Mouse (Mus musculus) thymus, adult 2 months (tissue): ENCODE results near the gene Ankrd9. TPM values are rescaled to one million over a fixed set of nuclear protein-coding genes. Genes with fewer than 3 reads are reported as not detected.

Source experiments
- DNase-seq: peaks from one replicate; pipeline ENCODE4 v3.0.0; 2021
- H3K27ac ChIP-seq: fragments of 200-500 bp; 2 replicates; pipeline ENCODE4 v1.5.1; 2012; ENCODE audit warnings: low read length, control low read depth; ENCODE audit not compliant: control insufficient read depth, insufficient read depth
- H3K27me3 ChIP-seq: fragments of 200-500 bp; 2 replicates; pipeline ENCODE4 v1.6.1; 2012; ENCODE audit warnings: mild to moderate bottlenecking, low read length, moderate library complexity, mixed read lengths; ENCODE audit not compliant: control insufficient read depth, insufficient read depth
- H3K36me3 ChIP-seq: fragments of 200-500 bp; 2 replicates; pipeline ENCODE4 v1.6.1; 2012; ENCODE audit warnings: mild to moderate bottlenecking, low read length, moderate library complexity; ENCODE audit not compliant: control insufficient read depth, insufficient read depth
- H3K4me1 ChIP-seq: fragments of 200-500 bp; replicated peaks from 2 replicates; pipeline ENCODE4 v1.6.1; 2012; ENCODE audit warnings: low read length; ENCODE audit not compliant: control insufficient read depth, insufficient read depth
- H3K4me3 ChIP-seq: fragments of 200-500 bp; 2 replicates; pipeline ENCODE4 v1.5.1; 2012; ENCODE audit warnings: mild to moderate bottlenecking, low read length, control low read depth, moderate library complexity; ENCODE audit not compliant: control insufficient read depth, insufficient read depth
- CTCF ChIP-seq: fragments of 200-500 bp; IDR thresholded peaks from 2 replicates; pipeline ENCODE4 v1.5.1; 2012; ENCODE audit warnings: mild to moderate bottlenecking, control low read depth, low read length, moderate library complexity, borderline replicate concordance; ENCODE audit not compliant: control insufficient read depth, poor library complexity, insufficient read depth; ENCODE audit errors: extremely low read depth
- POLR2A ChIP-seq: fragments of 200-500 bp; IDR thresholded peaks from 2 replicates; pipeline ENCODE4 v1.6.1; 2012; ENCODE audit warnings: mild to moderate bottlenecking, low read length, control low read depth, moderate library complexity; ENCODE audit not compliant: control insufficient read depth, poor library complexity, insufficient read depth; ENCODE audit errors: extremely low read depth
- WGBS: fragments of 180-500 bp; shearing (Covaris S2); methylation state at CpG from one replicate; pipeline ENCODE4 v1.1.7; 2018; 5-methylcytosine and 5-hydroxymethylcytosine counted together
- polyA plus RNA-seq: library from polyadenylated mRNA; depleted of rRNA; stranded (reverse); fragments of >200 nt; gene quantifications from 2 replicates; pipeline ENCODE4 v1.2.3, GENCODE M21; 2012

Ankrd9 gene
- polyA plus RNA-seq, 1 experiment = 32.6 TPM

GRCm38 (mm10) chr12:110952628-110953385 is 26.0 kb downstream of the Ankrd9 start:
- DNase-seq = no peak
- no peaks in the 10 kb centered on the region; the same call in 1 of the 2 replicates for H3K36me3 ChIP-seq
- 97% methylated on average over 6 of the region's 6 CpGs for WGBS
- no peak overlapping the region for H3K27ac ChIP-seq
- no peaks in the 10 kb centered on the region for H3K4me1 ChIP-seq
- no peak overlapping the region for H3K4me3 ChIP-seq
- TF ChIP-seq CTCF (no peak), POLR2A (no peak)
- no peaks in the 10 kb centered on the region for H3K27me3 ChIP-seq

GRCm38 (mm10) chr12:110951236-110951635 is 27.6 kb downstream of the Ankrd9 start:
- Histone ChIP-seq H3K27ac (no peak overlapping the region), H3K36me3 (no peaks in the 10 kb centered on the region; the same call in 1 of the 2 replicates), H3K27me3 (no peaks in the 10 kb centered on the region), H3K4me3 (no peak overlapping the region), H3K4me1 (no peaks in the 10 kb centered on the region)
- DNase-seq = no peak
- TF ChIP-seq POLR2A (no peak), CTCF (no peak)
- 88% methylated on average over 7 of the region's 7 CpGs for WGBS

GRCm38 (mm10) chr12:110950151-110950550 is 28.7 kb downstream of the Ankrd9 start:
- H3K4me1 ChIP-seq = no peaks in the 10 kb centered on the region
- WGBS = 93% methylated on average over 4 of the region's 4 CpGs
- no peaks in the 10 kb centered on the region; the same call in 1 of the 2 replicates for H3K36me3 ChIP-seq

GRCm38 (mm10) chr12:110949410-110949809 is 29.4 kb downstream of the Ankrd9 start:
- no peaks in the 10 kb centered on the region for H3K4me1 ChIP-seq
- WGBS = 97% methylated on average over 1 of the region's 1 CpGs
- H3K4me3 ChIP-seq = no peak overlapping the region
- no peak for DNase-seq
- no peak for TF ChIP-seq POLR2A
- TF ChIP-seq CTCF = no peak
- no peak overlapping the region for H3K27ac ChIP-seq
- no peaks in the 10 kb centered on the region for H3K27me3 ChIP-seq
- H3K36me3 ChIP-seq = no peaks in the 10 kb centered on the region; the same call in 1 of the 2 replicates

More at GRCm38 (mm10) chr12:110950151-110950550, 28.7 kb downstream of the Ankrd9 start:
- TF ChIP-seq POLR2A = no peak
- TF ChIP-seq CTCF = no peak
- Histone ChIP-seq H3K27ac (no peak overlapping the region), H3K27me3 (no peaks in the 10 kb centered on the region), H3K4me3 (no peak overlapping the region)
- no peak for DNase-seq

- Histone ChIP-seq H3K27me3 (no peaks in the 10 kb centered on the region), H3K4me3 (no peak overlapping the region), H3K4me1 (no peaks in the 10 kb centered on the region), H3K36me3 (no peaks in the 10 kb centered on the region; the same call in 1 of the 2 replicates), H3K27ac (no peak overlapping the region)
- TF ChIP-seq CTCF (no peak), POLR2A (no peak)
- 93% methylated on average over 3 of the region's 3 CpGs for WGBS
- DNase-seq = no peak
These were observed 30.0 kb downstream of the Ankrd9 start for GRCm38 (mm10) chr12:110948910-110949201.

GRCm38 (mm10) chr12:110948082-110948909 is 30.5 kb downstream of the Ankrd9 start:
- DNase-seq = no peak
- Histone ChIP-seq H3K27ac (no peak overlapping the region), H3K27me3 (no peaks in the 10 kb centered on the region), H3K4me3 (no peak overlapping the region), H3K36me3 (no peaks in the 10 kb centered on the region; the same call in 1 of the 2 replicates), H3K4me1 (no peaks in the 10 kb centered on the region)
- 96% methylated on average over 6 of the region's 6 CpGs for WGBS
- no peak for TF ChIP-seq POLR2A
- no peak for TF ChIP-seq CTCF
